Mouse (Mus musculus): Measurements from ENCODE around the gene Ngly1.

Ngly1 gene

GRCm38 (mm10) chr14:16335835-16336417 lies 86.8 kb downstream of the Ngly1 start:
- no peak for DNase-seq

GRCm38 (mm10) chr14:16347505-16347904 lies 98.4 kb downstream of the Ngly1 start:
- no peak for DNase-seq

GRCm38 (mm10) chr14:16359704-16360103 lies 110.6 kb downstream of the Ngly1 start:
- no peak for DNase-seq

Measured in B cell, adult 2 months (primary cell).